Mouse (Mus musculus): Measurements from ENCODE around the gene Bin2.

- TF ChIP-seq CTCF (IDR thresholded peaks at IDR 0.05; ENCODE audit: borderline replicate concordance, control insufficient read depth, extremely low read depth, insufficient read depth, low read length, poor library complexity) = no peak
- TF ChIP-seq POLR2A (IDR thresholded peaks at IDR 0.05; ENCODE audit: control insufficient read depth, extremely low read depth, insufficient read depth, low read length, poor library complexity) = no peak
Observed at GRCm38 (mm10) chr15:100715399-100715993, 46.1 kb upstream of the Bin2 start.

Data from thymus, adult 2 months (tissue).